Mouse (Mus musculus) cerebellum, adult 2 months (tissue): ENCODE data around the gene Glra2.
"Not testable (repeated sequence)": the region's sequence is repeated elsewhere in the genome, so short reads cannot be mapped to it uniquely, and the experiment has no call there.

Experiments used
- CTCF ChIP-seq: fragments of 200-500 bp; IDR thresholded peaks from 2 replicates; pipeline ENCODE4 v1.5.1; 2011; ENCODE audit warnings: low read depth, mild to moderate bottlenecking, control low read depth, low read length, moderate library complexity, borderline replicate concordance; ENCODE audit not compliant: insufficient read depth
- POLR2A ChIP-seq: fragments of 200-500 bp; IDR thresholded peaks from 2 replicates; pipeline ENCODE4 v1.6.1; 2011; ENCODE audit warnings: low read length, control low read depth, borderline replicate concordance; ENCODE audit not compliant: insufficient read depth

- TF ChIP-seq CTCF, POLR2A: not testable (repeated sequence)
Observed at GRCm38 (mm10) chrX:165182948-165183347, 144.2 kb downstream of the Glra2 start.
